Mouse (Mus musculus): ENCODE measurements around the gene Actr2.

DNA sequence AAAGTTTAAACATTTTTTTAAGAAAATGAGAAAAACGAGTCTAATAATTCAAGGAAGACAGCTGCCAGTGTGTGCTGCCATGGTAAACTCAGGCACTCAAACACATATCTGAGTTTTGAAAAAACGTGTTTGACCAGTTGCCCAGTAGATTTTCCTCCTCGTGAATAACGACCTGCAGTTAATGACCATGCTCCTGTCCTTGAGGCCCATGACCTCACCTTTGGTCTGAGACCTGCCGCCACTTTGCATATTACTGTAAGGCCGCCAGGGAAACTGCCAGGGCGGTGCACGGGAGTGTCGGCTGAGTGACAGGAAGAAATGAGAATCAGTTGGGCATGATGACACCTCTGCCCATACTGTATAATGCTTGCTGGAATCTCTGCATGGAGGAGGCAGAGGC is 85.0 kb downstream of the Actr2 start:
- TF ChIP-seq POLR2AphosphoS2 (IDR thresholded peaks at IDR 0.05; ENCODE audit: insufficient read length, low read depth) (no peak), TCF12 (IDR thresholded peaks at IDR 0.05; ENCODE audit: insufficient read depth, poor library complexity, severe bottlenecking) (no peak), MAX (IDR thresholded peaks at IDR 0.05; ENCODE audit: low read depth) (no peak), MYOG (IDR thresholded peaks at IDR 0.05; ENCODE audit: control insufficient read depth in 1 of 3, insufficient read depth in 1 of 3, insufficient read length in 2 of 3, low read depth in 2 of 3) (no peak), POLR2A (IDR thresholded peaks at IDR 0.05; ENCODE audit: insufficient read length, low read depth) (no peak), CEBPB (IDR thresholded peaks at IDR 0.05; ENCODE audit: insufficient read depth, poor library complexity, severe bottlenecking) (no peak), MYOD1 (IDR thresholded peaks at IDR 0.05; ENCODE audit: control insufficient read depth in 1 of 3, insufficient read length in 2 of 3, low read depth in 2 of 3) (no peak), E2F4 (IDR thresholded peaks at IDR 0.05; ENCODE audit: insufficient read depth) (no peak), USF1 (IDR thresholded peaks at IDR 0.05; ENCODE audit: low read depth) (no peak)

Data from myocyte (in vitro differentiated cells).